Mouse (Mus musculus) cerebral cortex, adult 2 months (tissue): ENCODE data around the gene Gm11733.

Source experiments
- WGBS: fragments of 180-500 bp; shearing (Covaris S2); methylation state at CpG from one replicate; pipeline ENCODE4 v1.1.7; 2018; 5-methylcytosine and 5-hydroxymethylcytosine counted together

Gm11733 gene

DNA sequence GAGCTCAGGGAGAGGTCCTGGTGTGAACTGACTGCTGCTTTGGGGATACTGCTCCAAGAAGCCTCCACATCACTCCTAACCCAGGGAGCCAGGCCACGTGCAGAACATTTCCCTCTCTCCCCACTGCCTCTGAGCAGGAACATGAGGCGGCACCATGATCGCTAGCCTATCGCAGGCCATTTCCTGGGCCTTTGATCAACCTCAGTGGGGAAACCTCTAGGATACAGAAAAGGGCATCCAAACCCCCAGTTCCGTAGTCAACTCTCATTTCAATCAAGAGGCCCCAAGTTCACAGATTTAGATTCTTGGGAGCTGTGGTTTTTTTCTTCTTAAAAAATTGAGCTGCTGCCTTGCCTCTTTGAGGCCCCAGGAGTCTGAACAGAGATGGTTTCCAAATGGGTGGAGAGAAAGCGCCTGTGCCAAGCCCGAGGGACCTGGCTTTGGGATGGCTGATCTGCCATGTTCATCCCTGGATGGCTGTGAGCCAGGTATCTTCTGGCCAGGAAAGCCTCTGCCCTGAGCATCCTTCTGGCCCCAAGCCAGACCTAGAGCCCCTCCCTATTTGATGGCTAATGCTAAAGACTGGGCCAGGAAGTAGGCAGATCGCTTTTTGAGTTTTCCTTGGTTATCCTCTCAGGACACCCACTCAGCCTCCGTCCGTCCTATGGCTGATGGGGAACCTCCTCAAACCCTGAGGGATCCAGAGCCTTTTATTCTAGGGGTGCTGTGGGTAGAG, 5.7 kb upstream of the Gm11733 start:
- WGBS, result 61% methylated on average over 10 of the region's 10 CpGs

DNA sequence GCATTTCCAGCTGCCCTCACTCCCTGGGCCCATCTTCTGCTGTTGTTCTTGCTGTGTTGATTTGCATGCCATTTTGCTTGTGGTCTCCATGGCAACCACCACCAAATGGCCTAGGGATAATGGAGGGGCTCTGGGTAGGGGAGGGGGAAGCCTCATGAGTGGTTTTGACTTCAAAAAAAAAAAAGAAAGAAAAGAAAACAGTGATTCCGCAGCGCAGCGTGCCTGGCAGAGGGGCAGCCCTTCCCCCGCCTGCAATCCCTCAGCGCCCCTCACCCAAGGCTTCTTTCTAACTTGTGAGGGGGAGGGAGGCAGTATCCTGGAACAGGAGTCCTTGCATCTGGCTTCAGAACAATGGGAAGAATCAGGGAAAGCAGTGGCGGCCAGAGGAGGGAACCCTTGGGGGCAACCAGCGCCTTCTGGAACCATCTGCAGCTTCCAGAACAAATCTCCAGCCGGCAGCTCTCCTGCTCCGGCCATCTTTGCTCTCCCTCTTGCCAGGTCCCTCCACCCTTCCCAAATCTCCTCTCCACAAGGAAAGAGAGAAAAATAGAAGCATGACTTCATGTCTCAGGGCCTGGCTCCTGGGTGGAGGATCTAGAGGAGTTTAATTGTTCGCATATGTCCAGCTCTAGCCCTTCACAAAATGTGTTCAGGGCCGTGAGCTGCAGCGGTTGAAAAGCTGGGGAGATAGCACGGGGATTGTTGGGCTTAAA, 5.0 kb upstream of the Gm11733 start:
- WGBS, result 21% methylated on average over 13 of the region's 13 CpGs

DNA sequence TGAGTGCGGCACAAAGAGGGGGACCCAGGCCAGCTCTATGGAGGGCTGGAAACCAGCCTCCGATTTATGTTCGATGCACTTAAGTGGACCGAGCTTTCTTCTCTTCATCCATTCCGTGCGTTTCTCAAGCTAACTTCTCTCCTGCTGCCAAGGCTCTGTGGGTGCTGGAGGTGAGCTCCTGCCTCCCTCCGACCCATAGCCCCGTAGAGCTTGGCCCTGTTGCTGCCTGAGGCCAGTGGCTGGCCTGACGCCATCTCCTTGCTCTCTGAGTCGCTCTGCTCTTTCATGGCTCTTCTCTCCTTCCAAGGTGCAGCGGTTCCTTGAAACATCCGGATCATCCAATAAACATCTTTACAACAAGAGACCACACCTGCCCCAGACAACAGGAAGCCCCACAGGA, 4.4 kb upstream of the Gm11733 start:
- WGBS, result 41% methylated on average over 12 of the region's 12 CpGs

DNA sequence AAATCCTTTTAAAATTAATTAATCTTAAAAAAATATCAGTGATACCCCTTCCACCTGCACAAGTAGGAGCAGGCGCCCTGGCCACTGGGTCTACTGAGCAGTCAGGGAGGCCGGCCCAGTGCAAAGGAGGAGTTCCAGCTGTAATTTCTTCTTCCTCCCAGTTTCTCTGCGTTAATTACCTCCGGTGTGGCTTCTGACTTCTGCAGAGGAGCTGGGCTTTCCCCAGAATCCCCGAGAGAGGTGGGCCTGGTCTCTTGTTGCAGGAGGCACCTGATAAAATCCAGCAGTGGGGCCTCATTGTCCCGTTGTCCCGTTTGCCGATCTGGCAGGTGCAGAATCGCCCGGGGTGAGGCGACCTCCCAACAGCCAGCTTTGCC, 1.9 kb upstream of the Gm11733 start:
- WGBS, result 15% methylated on average over 11 of the region's 11 CpGs

DNA sequence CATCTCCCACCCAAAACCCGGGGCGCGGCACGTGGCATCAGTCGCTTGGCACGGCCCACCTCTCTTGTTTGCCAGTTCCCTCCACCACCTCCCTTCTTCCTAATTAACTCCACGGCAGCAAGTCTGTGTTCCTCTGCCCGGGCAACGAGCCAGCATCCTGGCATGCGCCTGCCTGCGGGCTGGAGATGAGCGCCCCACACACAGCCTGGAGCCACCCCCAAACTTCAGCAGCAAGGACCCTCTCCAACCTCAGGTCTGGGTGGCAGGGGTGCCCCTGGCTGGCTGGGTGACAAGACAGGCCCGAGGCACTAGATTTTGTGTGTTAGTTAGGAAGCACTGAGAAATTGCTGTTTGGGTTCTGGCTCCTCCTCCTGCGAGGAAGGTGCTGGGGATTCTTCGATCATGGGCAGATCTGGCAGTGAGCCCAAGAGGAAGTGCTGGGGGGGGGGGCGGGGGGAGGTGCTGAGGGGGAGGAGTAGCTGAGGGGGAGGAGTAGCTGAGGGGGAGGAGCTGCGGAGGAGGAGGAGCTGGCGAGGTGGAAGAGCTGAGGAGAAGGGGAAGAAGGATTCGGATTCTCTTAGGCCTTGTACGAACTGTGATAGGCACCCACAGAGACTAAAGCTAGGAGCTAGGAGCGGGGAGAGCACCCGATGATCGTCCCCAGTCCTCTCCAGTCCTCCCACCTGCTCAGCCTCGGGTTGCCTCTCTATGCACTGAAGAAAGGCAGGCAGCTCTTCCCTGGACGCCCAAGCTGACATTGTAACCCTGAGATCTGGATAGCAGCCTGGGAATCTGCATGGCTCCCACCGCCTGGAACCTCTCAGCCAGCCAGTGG, 1.3 kb upstream of the Gm11733 start:
- 2% methylated on average over 25 of the region's 26 CpGs for WGBS

DNA sequence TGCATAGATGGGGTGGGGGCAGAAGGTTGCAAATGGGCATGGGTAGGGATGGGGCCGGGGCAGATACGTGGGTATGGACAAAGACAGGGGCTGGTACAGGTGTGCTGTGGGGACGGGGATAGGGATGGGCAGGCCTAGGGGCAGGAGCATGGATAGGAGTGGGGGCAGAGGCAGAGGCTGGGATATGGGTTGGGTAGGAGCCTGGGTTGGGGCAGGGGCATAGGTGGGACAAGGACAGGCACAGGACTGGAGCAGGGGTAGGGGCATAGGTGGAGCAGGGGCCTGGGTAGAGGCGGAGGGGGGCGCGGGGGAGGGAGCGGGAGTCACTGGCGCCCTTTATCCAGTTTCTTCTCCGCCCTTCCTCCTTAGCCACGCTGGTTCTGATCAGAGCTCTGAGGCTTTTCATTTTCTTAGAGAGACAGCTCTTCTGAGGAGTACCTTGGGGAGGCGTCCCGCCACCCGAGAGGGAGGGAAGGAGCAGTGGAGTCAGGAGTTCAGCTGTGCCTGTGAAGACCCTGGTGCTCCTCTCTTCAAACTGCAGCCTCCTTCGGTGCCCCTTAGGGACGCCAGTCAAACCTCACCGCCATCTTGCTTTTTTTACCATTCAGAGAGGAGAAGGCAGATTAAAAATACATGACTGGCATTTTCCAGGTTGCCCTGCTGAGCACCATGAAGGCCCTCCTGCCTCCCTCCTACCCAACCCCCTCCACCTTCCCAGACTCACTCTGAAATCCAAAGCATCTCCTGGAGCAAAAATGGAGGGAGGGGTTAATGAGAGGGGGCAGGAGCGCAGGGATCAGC, 7.4 kb downstream of the Gm11733 start:
- WGBS, result 56% methylated on average over 17 of the region's 17 CpGs

DNA sequence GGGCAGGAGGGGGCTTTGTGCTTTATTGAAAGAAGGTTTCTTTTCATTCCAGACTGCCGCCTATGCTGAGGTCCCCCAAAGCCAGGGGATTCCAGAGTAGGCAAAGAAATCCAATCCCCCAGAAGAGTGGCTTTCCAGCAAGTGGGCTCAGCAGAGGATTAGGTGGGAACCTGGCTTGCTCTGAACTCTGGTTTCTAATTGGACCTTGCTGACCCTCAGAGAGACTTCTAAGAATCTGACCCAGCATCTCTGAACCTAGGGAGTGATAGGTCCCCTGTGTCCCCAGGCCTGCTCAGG, 8.0 kb downstream of the Gm11733 start:
- 50% methylated on average over 1 of the region's 1 CpGs for WGBS

DNA sequence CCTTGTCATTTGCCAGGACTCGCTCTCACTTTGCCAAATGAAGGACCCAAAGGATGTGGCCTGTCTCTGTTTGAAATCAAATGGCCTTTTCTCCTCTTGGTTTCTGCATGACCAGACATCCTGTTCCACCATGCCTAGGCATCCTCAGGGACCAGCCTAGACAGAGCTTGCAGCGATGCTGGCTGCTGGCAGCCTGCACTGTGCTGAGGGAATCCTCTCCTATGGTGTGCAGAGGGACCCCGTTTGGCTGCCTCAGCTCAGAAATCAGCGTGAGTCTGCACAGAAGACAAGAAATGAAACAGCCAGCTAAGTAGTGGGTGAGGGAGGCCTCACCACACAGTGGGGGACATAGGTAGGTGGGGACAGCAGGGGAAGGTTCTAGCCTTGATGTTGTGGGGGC, 12.6 kb downstream of the Gm11733 start:
- WGBS, result 46% methylated on average over 4 of the region's 4 CpGs

DNA sequence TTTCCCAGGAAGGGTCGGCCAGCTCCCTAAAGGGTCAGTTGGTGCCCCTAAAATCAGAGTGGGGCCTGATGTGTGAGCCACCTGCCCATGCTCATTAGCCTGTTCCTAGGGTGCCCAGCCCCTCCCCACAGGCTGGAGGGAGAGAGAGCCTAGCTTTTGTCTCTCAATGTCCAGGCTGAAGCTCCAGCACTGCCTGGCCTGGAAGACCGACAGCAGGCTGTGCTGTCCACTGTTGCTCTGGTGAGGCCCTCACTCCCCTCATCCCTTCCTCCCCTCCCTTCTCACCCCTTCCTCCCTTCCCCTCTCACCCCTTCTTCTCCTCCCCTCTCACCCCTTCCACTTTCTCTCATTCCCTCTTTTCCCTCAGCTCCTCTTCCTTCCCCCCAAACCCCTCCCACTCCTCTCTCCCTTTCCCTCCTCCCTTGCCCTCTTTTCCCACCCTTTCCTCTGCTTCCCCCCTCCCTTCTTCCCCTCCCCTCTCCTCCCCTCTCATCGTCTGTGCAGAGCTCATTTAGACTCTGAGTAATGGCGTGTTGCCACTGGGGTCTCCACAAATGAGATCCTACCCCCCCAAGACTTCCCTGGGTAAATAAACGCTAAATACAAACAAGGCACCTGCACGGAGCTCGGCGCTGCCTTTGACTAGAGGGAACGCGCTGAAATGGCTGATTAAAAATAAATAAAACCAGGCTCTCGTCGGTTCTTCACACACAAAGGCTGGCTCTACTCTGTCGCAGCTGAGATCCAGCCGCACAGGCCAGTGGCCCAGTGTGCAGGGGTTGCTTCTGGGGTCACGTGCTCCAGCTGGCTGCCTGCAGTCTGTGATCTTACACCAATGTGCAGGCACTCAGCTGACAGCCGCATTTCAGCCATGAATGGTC, 13.3 kb downstream of the Gm11733 start:
- WGBS, result 31% methylated on average over 16 of the region's 16 CpGs

DNA sequence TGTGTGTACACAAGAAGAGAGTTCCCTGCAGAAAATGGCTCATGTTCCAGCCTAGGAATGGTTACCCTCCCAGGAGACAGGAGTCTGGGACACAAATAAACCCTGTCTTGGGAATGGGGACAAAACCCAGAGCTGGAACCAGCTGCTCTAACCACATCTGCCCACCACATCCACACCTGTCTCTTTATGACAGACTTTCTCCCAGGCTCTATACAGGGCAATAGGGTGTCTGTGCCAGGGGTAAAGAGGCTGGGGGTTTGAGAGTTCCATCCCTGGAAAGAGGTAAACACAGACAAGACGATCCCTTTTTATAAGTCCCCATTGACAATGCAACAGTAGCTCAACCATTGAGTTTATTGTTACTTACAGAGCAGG, 14.0 kb downstream of the Gm11733 start:
- WGBS, result 75% methylated on average over 1 of the region's 1 CpGs

DNA sequence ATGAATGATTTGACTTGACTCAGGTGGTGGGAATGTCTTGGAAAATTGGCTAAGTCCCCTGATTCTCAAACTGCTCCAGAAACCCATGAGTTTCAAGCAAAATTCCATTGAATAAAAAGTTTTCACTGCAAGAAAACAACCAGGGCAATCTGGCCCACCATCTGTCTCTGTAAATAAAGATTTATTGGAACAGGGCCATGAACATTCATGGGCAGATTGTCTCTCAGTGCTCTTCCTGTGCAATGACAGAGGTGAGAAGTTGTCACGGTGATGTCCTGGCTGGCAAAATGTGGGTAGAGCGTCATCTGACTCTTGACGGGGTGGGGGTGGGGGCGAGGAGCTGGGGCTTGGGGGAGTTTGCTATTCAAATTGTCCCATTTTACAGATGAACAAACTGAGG, 24.8 kb downstream of the Gm11733 start:
- WGBS, result 61% methylated on average over 4 of the region's 4 CpGs

DNA sequence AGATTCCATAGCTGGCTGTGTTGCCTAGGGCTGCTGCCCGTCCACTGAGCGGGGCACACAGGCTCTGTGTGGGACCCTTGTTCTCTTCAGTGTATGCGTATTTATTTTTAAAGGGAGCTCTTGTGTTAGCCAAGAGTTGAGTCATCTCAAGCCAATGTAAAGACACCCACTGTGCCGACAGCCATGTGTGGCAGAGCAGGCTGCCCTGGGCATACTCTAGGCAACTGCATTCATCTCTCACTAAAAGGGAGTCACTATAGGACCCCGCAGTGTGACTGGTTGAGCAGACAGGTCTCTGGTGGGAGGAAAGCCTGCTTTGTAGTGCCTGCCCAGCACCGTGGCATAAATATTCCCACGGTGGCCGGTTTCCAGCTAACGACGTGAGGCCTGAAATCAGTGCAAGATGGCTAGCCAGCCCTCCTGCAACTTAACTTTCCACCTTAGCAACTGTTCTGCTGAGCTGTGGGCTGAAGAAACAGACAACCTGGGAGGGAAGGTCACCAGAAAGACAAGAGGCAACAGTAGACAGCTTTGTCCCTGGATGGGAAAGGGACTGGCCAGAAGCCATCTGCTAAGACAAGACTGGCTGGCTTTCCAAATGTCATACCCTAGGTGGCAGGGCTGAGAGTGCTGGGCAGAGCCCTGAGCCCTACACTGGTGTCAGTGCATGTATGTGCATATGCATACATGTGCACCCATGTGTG, 31.7 kb downstream of the Gm11733 start:
- WGBS, result 37% methylated on average over 10 of the region's 10 CpGs

DNA sequence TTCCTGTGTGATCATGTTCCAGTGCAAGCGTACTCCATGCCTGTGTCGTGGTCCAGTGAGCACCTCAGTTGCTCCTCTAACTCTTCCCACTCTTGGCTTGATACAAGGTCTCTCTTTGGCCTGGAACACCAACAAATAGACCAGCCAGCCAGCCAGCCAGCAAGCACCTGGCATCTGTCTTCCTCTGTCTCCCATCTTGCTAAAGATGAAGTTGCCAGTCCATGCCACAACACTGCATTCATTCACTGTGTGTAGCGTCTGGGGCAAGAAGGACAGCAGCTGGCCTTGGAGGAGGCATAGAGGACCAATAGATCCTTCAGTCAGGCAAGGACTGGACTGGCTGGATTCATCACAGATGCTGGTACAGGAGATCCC, 32.2 kb downstream of the Gm11733 start:
- WGBS, result 70% methylated on average over 3 of the region's 3 CpGs

DNA sequence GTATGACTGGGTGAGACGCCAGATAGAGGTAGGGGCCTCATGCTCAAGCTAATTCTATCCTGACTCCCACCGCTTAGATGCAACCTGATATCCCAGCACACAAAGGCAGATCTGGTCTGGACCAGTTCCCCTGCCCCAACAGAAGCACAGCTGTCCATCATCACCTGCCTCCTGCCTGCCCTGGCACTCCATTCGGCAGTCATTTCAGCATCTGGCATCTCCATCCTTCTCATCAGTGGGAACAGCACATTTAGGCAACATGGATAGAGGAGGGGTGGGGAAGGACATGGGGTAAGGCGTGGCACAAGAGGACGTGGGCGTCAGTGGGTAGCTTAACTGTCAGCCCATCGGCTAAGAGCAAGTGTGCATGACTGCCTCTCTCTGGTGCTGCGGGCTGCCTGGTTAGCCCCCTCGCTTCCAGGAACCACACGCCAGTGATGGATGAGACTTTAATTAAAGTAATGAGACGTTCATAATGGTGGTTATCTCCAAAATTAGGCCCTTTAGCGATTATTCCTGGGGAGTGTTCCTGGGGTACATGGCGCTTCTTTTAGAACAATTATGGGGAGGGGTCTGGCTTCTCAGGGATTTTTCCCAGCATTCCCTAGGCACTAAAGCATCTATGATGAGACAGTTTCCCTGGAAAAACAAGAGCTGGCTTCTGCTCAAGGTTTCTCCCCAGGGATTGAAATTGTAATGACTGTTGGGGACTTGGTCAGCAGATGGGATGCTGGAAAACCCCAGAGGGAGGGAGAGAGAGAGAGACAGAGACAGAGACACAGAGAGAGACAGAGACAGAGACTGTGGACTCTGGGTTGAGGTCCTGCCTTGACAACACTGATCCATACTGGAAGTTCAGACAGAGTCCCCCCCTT, 38.0 kb downstream of the Gm11733 start:
- 75% methylated on average over 13 of the region's 13 CpGs for WGBS

DNA sequence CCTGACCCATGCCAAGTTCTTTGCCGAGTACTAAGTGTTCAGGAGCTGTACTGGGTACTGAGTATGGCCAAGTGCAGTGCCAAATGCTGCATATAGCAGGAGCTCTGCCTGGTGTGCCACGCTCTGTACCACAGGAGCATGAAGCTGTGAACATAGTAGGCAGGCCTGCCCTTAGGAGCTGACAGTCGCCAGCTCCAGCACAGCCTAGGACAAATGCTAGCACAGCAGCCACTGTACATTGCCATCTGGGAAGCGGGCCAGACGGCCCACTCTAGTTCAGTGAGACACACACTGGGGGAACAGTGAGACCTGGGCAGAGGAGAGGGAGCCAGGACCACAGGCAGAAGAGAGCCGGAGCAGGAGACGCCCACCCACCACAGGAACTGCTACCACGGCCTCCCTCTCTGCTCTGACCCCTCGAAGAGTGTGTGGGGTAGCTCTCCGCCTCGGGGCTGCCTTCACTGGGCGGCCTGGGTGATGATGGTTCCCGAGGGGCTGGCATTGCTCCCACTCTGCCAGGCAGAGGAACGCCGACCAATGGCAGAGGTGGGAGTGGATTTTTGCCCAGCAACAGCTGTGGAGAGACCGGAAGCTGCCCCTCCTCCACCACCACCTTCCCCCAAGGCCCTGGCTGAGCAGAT, 38.8 kb downstream of the Gm11733 start:
- WGBS, result 20% methylated on average over 16 of the region's 16 CpGs

DNA sequence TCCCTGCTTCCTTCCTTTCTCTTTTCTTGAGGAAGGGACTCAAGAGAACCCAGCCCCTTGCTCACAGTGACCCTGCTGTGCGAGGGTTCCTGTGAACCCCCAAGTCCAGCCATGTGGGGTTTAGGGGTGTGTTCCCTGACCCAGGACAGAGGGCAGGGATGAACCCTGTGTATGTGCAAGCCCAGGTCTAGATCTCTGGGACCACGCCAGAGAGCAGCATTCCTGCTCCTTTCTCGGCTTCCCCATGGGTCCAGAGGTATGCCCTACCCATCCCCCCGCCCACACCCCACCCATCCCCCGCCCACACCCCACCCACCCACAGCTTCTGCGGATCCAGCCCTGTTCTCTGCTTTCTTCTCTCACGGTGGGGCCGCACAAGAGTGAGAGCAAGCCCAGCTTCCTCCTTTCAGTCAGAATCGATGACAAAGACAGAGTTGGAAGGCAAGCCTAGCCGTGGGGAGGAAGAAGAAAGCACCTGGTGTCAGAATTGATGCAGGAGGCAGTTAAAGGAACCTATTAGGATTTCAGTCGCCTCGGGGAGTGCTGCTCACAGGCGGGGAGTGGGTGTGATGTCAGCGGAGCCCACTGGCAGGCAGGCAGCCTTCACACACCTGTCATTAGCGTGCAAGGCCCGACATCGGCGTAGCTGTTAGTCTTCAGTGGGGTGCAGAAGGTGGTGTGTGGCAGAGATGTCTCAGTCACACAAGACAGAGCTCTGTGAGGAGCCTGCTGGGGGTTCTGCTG, 41.6 kb downstream of the Gm11733 start:
- 30% methylated on average over 18 of the region's 18 CpGs for WGBS

DNA sequence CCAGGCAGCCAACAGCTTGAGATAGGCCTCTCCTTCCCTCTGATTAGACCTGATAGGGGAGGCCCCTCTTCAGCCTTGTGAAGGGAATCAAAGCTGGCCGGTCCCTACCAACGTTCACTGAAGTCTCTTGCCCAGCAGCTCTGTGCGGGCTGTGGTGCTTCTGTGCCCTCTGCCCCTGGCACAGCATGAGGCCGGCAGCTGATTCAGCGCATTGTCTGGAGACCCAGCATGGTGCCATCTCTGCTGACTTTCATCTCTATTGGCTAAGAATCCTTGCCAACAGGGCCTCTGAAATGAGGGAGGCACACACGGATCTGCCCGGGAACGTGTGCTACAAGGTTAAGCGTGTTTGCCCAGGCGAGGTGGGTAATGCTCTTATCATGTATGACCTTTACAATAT, 48.2 kb downstream of the Gm11733 start:
- WGBS, result 70% methylated on average over 10 of the region's 10 CpGs

DNA sequence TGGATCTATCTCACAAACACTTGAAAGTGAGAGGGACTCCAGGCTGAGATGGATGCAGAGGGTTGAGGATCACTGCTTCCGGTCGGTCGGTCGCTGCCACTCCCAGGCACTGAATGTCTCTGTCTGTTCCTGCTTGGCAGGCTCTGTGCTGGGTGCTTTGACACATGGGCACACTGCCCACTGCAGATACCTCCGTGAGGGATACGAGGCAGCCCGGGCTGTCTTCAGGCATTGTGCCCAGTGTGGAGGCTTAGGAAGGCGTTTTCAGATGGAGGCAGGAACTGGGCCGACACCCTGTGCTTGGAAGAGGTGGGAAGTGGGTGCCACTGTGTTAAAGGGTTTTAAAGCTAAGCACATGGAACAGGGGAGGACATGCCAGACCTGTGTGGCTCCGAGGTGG, 50.7 kb downstream of the Gm11733 start:
- 15% methylated on average over 10 of the region's 10 CpGs for WGBS
